Mouse (Mus musculus) frontal cortex, adult 2 months (tissue): ENCODE measurements around the gene Foxp1. TPM values are rescaled to one million over a fixed set of nuclear protein-coding genes. Genes with fewer than 3 reads are reported as not detected.
A peak's percentile ranks its signal among the peaks of the same experiment; 100 is the strongest.

Source experiments
- DNase-seq, 2 experiments: peaks; one replicate each; pipeline ENCODE4 v3.0.0; 2022; ENCODE audit warnings: low spot score in 1 of 2; ENCODE audit errors: extremely low spot score in 1 of 2
- polyA plus RNA-seq: library from polyadenylated mRNA; depleted of rRNA; stranded (reverse); fragments of >200 nt; gene quantifications from 2 replicates; pipeline ENCODE4 v1.2.3, GENCODE M21; 2012

Gene Foxp1
- polyA plus RNA-seq, 1 experiment: 49.5 TPM

DNA sequence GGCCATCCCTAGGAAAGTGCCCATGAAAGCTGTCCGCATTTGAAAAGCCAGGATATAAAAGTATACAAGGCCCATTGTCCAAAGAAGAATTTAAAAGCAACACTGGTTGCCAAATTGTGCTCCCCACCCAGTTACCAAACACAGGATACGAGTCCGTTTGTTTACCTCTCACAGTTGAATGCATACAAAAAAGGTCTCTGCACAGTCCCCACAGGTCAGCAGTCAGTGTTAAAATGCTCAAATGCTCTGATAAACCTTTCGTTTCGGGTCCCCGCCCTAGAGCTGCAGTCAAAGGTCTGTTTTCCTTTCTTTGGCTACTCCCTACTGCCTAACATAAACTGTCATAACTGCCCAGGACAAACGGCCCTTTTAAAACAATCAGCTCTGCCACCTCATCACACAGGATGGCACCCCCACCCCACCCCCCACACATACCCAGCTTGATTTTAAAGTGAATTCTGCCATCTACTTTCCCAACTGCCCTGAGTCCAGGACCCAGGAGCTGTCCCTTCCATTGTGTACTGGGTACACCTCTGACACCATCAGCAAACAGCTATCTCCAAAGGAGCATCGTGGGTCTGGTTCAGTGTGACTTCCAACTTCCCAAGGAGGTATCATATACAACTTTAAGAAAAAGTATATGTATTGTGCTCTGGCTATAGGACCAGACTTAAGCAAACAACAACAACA, 510.5 kb downstream of the Foxp1 start:
- DNase-seq: no peak

DNA sequence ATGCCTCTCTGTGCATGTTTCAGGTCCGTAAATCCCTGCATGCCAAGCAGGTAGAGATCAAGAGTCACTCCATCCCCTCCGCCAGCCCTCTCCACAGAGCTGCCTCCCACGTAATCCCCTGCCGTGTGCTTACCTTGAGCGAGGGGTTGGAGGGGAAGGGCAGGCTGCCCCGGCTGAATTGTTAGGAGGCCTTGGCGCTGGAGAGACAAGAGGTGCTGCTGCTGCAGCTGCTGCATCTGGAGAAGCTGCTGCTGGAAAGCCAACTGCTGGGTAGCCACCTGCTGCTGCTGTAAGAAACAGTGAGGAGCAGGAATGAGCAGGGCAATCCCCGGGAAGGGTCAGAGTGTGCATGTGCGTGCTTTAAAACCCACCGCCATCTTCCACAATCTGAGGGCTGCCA, 512.8 kb downstream of the Foxp1 start:
- no peak for DNase-seq

DNA sequence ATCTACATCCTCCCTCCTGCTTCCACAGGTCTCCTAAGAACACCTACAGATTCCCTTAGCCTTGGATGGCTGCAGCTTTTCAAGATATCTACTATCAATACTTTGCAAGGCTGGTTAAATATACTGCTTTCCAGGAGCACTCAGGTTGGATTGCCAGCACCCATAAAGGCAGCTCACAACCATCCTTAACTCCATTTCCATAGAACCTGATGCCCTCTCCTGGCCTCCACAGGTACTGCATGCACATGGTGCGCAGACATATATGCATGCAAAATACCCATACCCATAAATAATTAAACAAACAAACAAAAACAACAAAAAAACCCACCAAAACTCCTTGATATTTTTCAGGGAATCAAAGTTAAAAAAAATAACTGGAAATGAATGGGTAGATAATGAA, 514.0 kb downstream of the Foxp1 start:
- DNase-seq: no peak

DNA sequence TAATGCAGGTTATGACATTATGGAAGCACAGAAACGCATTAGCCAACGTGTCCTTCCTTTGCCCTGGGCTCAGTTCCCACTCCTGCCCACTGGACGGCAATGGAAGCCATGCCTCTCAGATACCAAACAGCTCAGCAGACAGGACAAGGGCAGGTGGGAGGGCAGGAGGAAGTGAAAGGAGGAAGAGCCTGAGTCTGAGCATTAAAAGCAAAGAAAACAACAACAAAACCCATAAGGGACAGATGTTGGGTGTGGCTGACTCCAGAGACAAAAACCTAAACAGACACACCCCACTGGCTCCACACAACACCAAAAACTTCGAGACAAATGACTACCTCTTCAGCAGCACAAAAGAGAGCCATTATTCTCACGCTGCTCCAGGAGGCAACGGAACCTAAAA, 515.0 kb downstream of the Foxp1 start:
- no peak for DNase-seq

- DNase-seq: no peak
Measured at GRCm38 (mm10) chr6:99004255-99004997, 518.1 kb downstream of the Foxp1 start.

DNA sequence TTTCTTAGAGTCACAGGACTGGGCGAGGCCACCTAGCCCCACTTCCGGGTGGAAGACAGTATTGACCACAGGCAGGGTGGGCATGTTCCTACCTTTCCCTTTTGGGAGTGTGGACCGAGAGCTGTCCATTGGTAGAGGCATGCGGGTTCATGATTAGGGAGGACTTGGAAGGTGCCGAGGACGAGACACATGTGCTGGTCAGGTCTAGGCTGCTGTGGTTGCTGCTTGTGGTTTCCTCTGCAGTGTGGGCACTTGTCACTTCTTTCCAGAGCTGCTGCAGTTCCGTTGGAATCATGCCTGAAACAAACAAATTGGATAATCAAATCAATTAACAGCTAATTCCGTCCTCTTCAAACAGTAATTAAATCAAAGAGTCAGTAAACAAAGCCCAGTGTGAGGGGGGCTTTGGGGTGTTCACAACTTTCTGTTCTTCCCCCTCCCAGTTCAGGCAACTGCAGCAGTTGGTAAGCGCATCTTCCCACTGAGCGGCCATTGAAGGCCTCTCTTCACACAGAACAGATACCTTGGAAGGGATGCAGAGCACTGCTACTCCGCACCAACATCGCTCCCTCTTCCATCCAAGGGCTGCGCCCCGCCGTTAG, 519.3 kb downstream of the Foxp1 start:
- no peak for DNase-seq

- DNase-seq: no peak
Measured at GRCm38 (mm10) chr6:99001637-99002036, 520.9 kb downstream of the Foxp1 start.

DNA sequence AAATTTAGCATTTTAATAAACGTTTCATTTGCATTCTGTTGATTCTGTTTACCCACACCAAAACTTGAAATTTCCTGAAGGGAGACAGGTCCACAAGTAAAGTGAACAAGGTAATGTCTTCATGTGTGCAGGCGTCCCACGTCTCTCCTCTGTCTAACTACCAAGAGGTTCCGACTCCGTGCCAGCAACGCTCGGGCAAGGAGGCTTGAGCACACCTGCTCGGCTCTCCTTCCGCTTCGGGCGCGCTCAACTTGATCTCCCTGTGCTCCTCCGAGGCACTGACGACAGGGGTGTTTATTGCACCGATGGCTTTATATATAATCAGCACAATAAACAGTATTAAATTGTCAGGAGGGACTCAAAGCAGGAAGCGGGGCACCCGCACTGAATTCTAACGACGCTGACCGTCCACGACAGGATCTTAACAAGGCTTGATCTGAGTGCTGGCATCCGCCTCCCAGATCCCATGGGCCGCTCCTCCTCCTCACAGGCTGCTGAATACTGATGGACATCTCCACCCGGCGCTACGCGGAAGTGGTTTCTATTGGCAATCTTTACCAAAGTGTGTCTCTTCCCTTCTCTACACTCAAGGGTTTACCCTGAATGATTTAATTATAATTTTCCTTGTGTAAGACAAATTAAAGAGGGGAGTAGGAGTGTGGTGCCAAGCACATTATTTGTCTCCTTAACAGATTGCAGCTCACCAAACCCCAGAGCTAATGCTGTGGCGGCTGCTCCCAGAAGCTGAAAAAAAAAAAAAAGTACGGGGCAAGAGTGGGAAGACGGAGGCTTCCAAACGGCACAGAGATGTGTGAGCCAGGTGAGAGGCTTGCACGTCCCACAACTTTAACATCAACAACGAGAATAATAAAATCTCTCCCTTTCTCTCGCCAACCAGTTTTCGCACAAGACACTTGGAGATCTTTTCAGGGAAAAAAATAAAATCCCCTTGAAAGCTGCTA, 523.3 kb downstream of the Foxp1 start:
- DNase-seq: peak; percentile 28 to 56

DNA sequence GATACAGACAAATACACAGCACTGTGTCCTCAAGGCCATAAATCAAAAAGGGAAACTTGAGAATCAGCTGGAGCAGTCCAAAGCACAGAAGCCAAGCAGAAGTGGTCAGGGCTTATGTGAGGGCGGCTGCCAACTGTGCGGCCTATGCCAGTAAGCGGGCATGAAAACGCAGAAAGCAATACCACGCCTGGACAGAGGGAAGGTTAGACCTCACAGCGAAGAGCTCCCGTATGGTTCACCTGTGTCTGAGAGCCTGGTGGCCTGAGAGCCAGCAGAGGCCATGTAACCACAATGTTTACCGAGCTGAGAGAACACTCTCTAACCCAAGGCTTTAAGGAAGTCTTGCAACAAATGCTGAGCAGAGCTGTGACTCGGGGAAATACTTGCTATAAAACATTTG, 524.8 kb downstream of the Foxp1 start:
- DNase-seq: no peak

DNA sequence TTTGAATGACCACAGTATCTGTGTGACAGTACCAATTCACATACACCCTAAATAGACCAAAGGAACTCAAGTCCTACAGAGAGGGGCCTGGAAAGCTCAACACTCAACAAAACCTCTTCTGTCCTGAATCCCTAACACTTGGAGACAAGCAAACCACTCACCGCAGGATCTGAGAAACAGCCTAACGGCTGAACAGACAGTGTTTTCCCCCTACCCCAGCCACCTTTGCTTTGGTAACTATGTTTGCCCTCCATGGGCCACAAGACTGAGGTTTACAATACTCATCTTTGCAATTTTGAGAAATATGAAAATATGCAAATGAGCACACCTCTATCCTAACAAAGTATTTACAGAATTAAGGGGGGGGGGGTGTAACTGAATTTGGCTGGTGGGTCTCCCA, 525.7 kb downstream of the Foxp1 start:
- no peak for DNase-seq

DNA sequence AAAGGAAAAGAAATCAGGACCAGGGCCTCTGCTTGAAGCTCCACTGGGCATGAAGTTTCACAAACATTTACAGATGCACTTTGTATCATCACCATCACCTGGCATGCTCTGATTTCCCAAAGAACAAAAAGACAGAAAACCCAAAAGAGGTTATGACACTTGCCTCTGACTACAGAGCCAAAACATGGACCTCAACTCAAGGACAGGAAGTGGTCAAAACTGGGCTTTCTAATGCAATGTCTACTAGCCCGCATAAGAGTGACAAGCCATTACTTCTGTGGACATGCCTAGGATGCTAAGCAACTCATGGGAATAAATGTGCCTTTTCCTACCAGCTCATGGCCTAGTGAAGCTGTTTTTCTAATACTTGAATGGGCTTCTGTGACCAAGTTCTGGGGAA, 526.2 kb downstream of the Foxp1 start:
- no peak for DNase-seq

DNA sequence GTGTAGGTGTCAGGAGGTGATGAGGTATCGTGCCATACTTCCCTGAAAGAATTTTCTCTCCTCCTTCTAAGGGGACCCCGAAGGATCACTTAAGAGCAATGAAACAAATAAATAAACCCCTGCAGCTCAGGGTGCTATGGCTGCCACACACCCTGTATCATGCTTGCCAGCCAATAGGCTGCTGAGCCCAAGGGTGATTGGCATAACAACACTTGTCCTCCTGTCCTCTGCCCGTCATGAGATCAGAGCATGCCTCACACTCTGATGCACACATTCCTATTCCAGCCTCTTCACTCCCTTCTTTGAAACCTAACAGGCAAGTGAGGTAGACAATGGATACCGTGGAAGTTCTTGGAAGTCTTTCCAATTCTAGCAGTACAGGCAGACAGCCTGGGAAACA, 526.8 kb downstream of the Foxp1 start:
- DNase-seq: no peak

GRCm38 (mm10) chr6:98994902-98995301, 527.6 kb downstream of the Foxp1 start:
- no peak for DNase-seq

DNA sequence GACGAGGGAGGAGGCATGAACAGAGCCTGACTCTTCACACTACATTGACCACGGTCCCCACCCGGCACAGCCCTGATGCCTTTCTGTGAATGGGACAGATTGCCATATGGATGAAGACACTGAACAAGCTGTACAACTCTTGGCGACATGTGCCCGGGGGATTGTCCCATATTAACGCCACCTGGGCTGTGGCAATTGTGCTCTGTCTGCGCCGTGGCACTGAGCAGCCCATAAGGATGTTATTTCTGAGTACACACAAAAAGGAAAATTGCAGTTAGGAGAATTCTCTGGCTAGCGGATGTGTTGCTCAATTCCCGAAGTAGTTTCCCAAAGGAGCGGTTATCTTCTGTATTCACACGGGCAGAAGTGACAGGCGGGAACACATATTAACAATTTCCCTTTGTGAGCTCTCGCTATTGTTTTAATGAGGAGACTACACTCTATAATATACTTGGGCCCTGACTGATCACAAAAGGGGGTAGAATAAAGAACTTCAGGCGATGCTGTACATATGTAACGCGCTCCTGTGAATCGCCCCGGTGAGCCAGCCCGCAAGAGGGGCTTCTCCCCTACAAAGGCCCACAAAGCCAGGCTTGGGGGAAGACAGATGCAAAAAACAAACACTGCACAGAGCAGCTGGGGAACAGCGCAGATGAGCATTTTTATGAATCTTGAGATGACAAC, 528.3 kb downstream of the Foxp1 start:
- DNase-seq: no peak

DNA sequence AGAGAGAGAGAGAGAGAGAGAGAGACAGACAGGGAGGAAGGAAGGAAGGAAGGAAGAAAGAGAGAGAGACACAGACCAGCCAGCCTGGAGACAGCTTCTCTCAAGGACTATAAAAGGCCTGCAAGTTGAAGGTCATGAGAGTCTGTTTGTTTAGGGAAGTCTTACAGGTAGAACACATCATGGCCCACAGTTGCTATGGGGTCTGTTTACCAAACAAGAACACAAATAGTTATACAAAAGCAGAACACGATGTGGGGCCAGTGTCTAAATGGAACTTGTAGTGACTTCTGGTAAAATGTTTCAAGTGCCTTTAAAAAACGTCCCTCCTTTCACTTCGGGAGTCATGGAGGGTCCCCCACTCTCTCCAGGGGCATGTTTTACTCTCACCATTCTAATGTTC, 529.3 kb downstream of the Foxp1 start:
- DNase-seq: no peak

GRCm38 (mm10) chr6:98992772-98993147, 529.8 kb downstream of the Foxp1 start:
- no peak for DNase-seq

GRCm38 (mm10) chr6:98991900-98992771, 530.4 kb downstream of the Foxp1 start:
- no peak for DNase-seq

DNA sequence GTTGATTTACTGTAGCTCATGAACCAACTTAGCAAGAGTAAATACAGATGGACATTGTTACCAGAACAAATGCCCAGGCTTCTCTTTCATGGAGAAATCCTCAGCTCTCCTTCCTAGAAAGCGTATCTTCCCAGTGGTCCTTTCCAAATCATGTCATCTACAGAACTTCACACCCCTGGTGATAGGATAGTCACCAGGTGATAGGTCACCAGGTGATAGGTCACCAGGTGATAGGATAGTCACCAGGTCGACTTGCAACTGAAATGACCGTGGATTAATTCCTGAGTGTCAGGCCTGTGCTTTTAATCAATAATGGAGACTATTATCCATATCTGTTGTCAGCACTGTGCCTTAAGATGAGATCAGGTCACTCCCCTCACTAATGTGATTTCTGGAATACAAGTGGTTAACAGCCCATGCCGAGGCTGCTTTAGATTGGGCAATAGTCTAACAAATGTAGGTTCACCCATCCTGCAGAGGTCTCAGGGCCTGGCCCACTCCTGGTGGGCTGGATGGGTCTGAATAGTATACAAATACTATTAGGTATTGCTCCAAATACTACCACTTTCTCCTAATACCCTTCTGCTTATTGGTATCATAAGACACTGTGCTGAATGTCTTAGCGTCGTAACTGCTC, 534.9 kb downstream of the Foxp1 start:
- DNase-seq: no peak

- DNase-seq: no peak
Measured at GRCm38 (mm10) chr6:98985452-98985851, 537.1 kb downstream of the Foxp1 start.
